Mouse (Mus musculus): ENCODE measurements at regions not wholly inside any gene's neighbourhood (a gene's known extent, or its start where the extent isn't known, plus 50 kb on each side); places are given as distances from the start of the nearest gene placed in this dataset.

GRCm38 (mm10) chr15:96180036-96180435 lies 107.3 kb upstream of the Arid2 start:
- Histone ChIP-seq H3K27me3 (replicated peaks; ENCODE audit: control insufficient read depth, insufficient read depth, low read length) (no peaks in the 10 kb centered on the region), H3K4me3 (ENCODE audit: insufficient read depth, low read depth, low read length) (no peak overlapping the region), H3K4me1 (ENCODE audit: control insufficient read depth, insufficient read depth, low read length) (no peaks in the 10 kb centered on the region), H3K36me3 (ENCODE audit: control insufficient read depth, insufficient read depth, low read length) (no peaks in the 10 kb centered on the region), H3K27ac (ENCODE audit: insufficient read depth, low read depth, low read length) (no peak overlapping the region)
- no peak for TF ChIP-seq CTCF (conservative IDR thresholded peaks at IDR 0.05; ENCODE audit: insufficient read depth, insufficient read length, low read depth, low read length)
- TF ChIP-seq POLR2A (IDR thresholded peaks at IDR 0.05; ENCODE audit: low read depth, low read length), result no peak
- 88% methylated on average over 5 of the region's 5 CpGs for WGBS
- no peak for DNase-seq

DNA sequence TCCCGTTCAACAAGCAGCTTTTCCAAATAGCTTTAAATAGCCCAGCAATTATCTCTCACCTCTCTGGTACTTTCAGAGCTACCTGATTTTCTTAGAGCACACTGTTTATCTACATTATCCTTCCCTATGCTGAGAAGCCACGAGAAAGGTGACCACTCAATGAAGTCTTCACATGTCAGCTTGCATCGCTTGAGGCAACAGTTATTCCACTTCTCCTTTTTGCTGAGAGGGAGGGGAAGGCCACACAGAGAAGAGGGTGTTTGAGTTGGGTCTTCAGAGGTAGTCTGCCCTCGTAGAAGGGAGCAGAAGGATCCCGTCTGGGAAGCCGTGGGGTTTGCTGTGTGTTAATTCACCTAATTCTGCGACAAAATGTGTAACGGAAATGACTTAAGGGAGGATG lies 106.3 kb upstream of the Arid2 start:
- H3K4me1 ChIP-seq (ENCODE audit: control insufficient read depth, insufficient read depth, low read length), result no peaks in the 10 kb centered on the region
- 88% methylated on average over 8 of the region's 8 CpGs for WGBS
- no peak for DNase-seq
- H3K27ac ChIP-seq (ENCODE audit: insufficient read depth, low read depth, low read length), result no peak overlapping the region
- no peaks in the 10 kb centered on the region for H3K27me3 ChIP-seq (replicated peaks; ENCODE audit: control insufficient read depth, insufficient read depth, low read length)
- H3K36me3 ChIP-seq (ENCODE audit: control insufficient read depth, insufficient read depth, low read length), result no peaks in the 10 kb centered on the region
- no peak overlapping the region for H3K4me3 ChIP-seq (ENCODE audit: insufficient read depth, low read depth, low read length)
- TF ChIP-seq CTCF (conservative IDR thresholded peaks at IDR 0.05; ENCODE audit: insufficient read depth, insufficient read length, low read depth, low read length), result no peak
- no peak for TF ChIP-seq POLR2A (IDR thresholded peaks at IDR 0.05; ENCODE audit: low read depth, low read length)

DNA sequence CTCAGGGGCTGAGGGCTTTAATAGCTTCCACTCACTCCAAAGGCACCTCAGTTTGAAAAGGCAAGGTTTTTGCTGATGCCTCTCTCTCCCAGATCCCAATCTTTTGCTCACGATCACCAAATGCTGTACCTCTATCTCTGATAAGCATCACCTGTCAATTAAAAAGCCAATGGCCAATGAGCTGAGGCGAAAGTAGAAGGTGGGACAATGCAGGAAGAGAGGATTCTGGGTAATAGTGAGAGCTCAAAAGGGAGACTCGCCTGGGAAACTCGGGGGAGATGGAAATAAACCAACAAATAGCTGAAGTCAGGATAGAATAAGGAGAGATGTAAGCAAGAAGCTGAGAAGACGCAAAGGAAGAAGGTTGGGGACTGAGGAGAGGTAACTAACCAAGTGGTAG lies 105.0 kb upstream of the Arid2 start:
- TF ChIP-seq POLR2A (IDR thresholded peaks at IDR 0.05; ENCODE audit: low read depth, low read length) (no peak), CTCF (conservative IDR thresholded peaks at IDR 0.05; ENCODE audit: insufficient read depth, insufficient read length, low read depth, low read length) (no peak)
- Histone ChIP-seq H3K36me3 (ENCODE audit: control insufficient read depth, insufficient read depth, low read length) (no peaks in the 10 kb centered on the region), H3K4me1 (ENCODE audit: control insufficient read depth, insufficient read depth, low read length) (no peaks in the 10 kb centered on the region), H3K4me3 (ENCODE audit: insufficient read depth, low read depth, low read length) (no peak overlapping the region), H3K27me3 (replicated peaks; ENCODE audit: control insufficient read depth, insufficient read depth, low read length) (no peaks in the 10 kb centered on the region), H3K27ac (ENCODE audit: insufficient read depth, low read depth, low read length) (no peak overlapping the region)
- DNase-seq, result no peak
- WGBS, result 84% methylated on average over 5 of the region's 5 CpGs

DNA sequence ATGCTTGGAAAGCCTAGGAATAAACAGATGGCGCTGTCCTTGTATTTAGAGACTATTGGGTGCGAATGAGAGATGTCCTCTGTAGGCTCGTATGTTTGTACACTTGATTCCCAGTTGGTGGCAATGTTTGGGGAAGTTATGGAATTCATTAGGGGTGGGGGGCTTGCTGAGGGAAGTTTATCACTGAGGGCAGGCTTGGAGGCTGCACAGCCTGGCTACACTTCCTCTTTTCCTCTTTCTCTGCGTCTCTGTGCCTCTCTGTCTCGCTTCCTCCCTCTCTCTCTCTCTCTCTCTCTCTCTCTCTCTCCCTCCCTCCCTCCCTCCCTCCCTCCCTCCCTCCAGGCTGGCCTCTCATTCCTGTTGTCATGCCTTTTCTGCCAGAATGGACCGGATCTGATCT lies 104.2 kb upstream of the Arid2 start:
- 79% methylated on average over 6 of the region's 6 CpGs for WGBS
- no peak overlapping the region for H3K4me3 ChIP-seq (ENCODE audit: insufficient read depth, low read depth, low read length)
- no peaks in the 10 kb centered on the region for H3K27me3 ChIP-seq (replicated peaks; ENCODE audit: control insufficient read depth, insufficient read depth, low read length)
- no peaks in the 10 kb centered on the region for H3K4me1 ChIP-seq (ENCODE audit: control insufficient read depth, insufficient read depth, low read length)
- no peak for DNase-seq
- no peak for TF ChIP-seq POLR2A (IDR thresholded peaks at IDR 0.05; ENCODE audit: low read depth, low read length)
- no peak for TF ChIP-seq CTCF (conservative IDR thresholded peaks at IDR 0.05; ENCODE audit: insufficient read depth, insufficient read length, low read depth, low read length)
- H3K27ac ChIP-seq (ENCODE audit: insufficient read depth, low read depth, low read length), result no peak overlapping the region
- no peaks in the 10 kb centered on the region for H3K36me3 ChIP-seq (ENCODE audit: control insufficient read depth, insufficient read depth, low read length)

DNA sequence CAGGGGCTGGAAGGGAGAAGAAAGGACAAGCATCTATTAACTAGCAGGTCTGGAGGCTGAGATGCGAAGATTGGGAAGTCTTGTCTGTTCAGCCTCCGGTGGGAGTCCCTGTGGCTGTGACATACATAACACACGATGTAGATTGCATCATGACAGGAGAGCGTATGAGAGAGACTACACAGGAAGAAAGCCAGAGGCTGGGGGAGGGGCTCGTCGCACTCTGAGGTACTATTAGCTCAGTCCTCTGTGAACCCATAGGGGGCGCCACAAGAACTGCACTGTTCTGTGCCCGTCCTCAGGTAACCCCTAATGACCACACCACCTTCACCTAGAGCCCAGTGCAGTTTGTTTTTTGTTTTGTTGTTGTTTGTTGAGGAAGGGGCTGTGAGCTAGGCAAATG lies 102.7 kb upstream of the Arid2 start:
- peak; percentile 4 for DNase-seq
- Histone ChIP-seq H3K36me3 (ENCODE audit: control insufficient read depth, insufficient read depth, low read length) (no peaks in the 10 kb centered on the region), H3K4me1 (ENCODE audit: control insufficient read depth, insufficient read depth, low read length) (no peaks in the 10 kb centered on the region), H3K4me3 (ENCODE audit: insufficient read depth, low read depth, low read length) (no peak overlapping the region), H3K27ac (ENCODE audit: insufficient read depth, low read depth, low read length) (no peak overlapping the region), H3K27me3 (replicated peaks; ENCODE audit: control insufficient read depth, insufficient read depth, low read length) (no peaks in the 10 kb centered on the region)
- 79% methylated on average over 8 of the region's 8 CpGs for WGBS
- TF ChIP-seq CTCF (conservative IDR thresholded peaks at IDR 0.05; ENCODE audit: insufficient read depth, insufficient read length, low read depth, low read length), result 0 out of 2 replicates have a peak, but pooled peaks have one; percentile 8
- TF ChIP-seq POLR2A (IDR thresholded peaks at IDR 0.05; ENCODE audit: low read depth, low read length), result no peak

DNA sequence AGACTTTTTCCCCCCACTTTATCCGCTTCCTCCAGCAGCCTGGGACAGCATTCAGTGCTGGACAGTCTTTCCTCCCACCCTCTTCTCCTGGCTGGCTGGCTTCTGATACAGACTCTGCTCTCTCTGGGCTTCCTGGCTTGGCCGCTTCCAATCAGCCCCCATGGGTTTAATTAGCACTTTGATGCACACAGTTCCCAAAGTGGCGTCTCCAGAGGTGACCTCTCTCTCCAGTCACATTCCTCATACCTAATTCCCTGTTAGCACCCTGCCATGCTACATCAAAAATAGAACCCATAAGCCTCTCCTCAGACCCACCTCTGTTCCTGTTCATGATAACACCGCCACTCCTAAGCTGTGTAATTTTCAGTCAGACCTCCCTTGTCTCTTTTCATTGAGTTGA lies 101.9 kb upstream of the Arid2 start:
- no peaks in the 10 kb centered on the region for H3K27me3 ChIP-seq (replicated peaks; ENCODE audit: control insufficient read depth, insufficient read depth, low read length)
- H3K4me3 ChIP-seq (ENCODE audit: insufficient read depth, low read depth, low read length), result no peak overlapping the region
- no peaks in the 10 kb centered on the region for H3K36me3 ChIP-seq (ENCODE audit: control insufficient read depth, insufficient read depth, low read length)
- no peaks in the 10 kb centered on the region for H3K4me1 ChIP-seq (ENCODE audit: control insufficient read depth, insufficient read depth, low read length)
- H3K27ac ChIP-seq (ENCODE audit: insufficient read depth, low read depth, low read length), result no peak overlapping the region
- DNase-seq, result no peak
- 40% methylated on average over 4 of the region's 4 CpGs for WGBS
- TF ChIP-seq POLR2A (IDR thresholded peaks at IDR 0.05; ENCODE audit: low read depth, low read length) (no peak), CTCF (conservative IDR thresholded peaks at IDR 0.05; ENCODE audit: insufficient read depth, insufficient read length, low read depth, low read length) (no peak)

DNA sequence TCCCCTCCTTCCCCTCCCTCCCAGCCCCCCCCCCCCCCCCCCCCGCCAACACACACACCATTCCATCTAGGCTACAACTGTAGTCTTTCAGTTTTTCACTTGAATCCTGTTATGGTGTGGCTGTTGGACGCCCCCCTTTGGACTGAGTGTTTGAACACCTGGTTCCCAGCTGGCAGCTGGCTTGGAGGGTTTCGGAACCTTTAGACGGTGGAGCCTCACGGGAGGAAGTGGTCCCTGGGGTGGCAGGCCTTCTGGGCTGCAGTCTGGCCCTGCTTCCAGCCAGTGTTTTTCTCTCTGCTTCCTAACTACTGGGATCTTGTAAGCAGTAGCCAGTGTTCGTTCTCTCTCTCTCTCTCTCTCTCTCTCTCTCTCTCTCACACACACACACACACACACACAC lies 101.4 kb upstream of the Arid2 start:
- TF ChIP-seq CTCF (conservative IDR thresholded peaks at IDR 0.05; ENCODE audit: insufficient read depth, insufficient read length, low read depth, low read length) (no peak), POLR2A (IDR thresholded peaks at IDR 0.05; ENCODE audit: low read depth, low read length) (no peak)
- no peak for DNase-seq
- Histone ChIP-seq H3K27me3 (replicated peaks; ENCODE audit: control insufficient read depth, insufficient read depth, low read length) (no peaks in the 10 kb centered on the region), H3K4me1 (ENCODE audit: control insufficient read depth, insufficient read depth, low read length) (no peaks in the 10 kb centered on the region), H3K36me3 (ENCODE audit: control insufficient read depth, insufficient read depth, low read length) (no peaks in the 10 kb centered on the region), H3K27ac (ENCODE audit: insufficient read depth, low read depth, low read length) (no peak overlapping the region), H3K4me3 (ENCODE audit: insufficient read depth, low read depth, low read length) (no peak overlapping the region)
- 45% methylated on average over 6 of the region's 6 CpGs for WGBS

- TF ChIP-seq POLR2A (IDR thresholded peaks at IDR 0.05; ENCODE audit: low read depth, low read length), result no peak
- no peak for TF ChIP-seq CTCF (conservative IDR thresholded peaks at IDR 0.05; ENCODE audit: insufficient read depth, insufficient read length, low read depth, low read length)
These were observed 97.8 kb upstream of the Arid2 start for GRCm38 (mm10) chr15:96189551-96189950.

More at GRCm38 (mm10) chr15:96189551-96189950, 97.8 kb upstream of the Arid2 start:
- Histone ChIP-seq H3K4me1 (ENCODE audit: control insufficient read depth, insufficient read depth, low read length) (no peaks in the 10 kb centered on the region), H3K27me3 (replicated peaks; ENCODE audit: control insufficient read depth, insufficient read depth, low read length) (no peaks in the 10 kb centered on the region), H3K4me3 (ENCODE audit: insufficient read depth, low read depth, low read length) (no peak overlapping the region), H3K36me3 (ENCODE audit: control insufficient read depth, insufficient read depth, low read length) (no peaks in the 10 kb centered on the region), H3K27ac (ENCODE audit: insufficient read depth, low read depth, low read length) (no peak overlapping the region)
- WGBS, result 86% methylated on average over 2 of the region's 2 CpGs
- DNase-seq, result no peak

Data from kidney, adult 2 months (tissue).